Mouse (Mus musculus): ENCODE results near the gene Oas2.

DNA sequence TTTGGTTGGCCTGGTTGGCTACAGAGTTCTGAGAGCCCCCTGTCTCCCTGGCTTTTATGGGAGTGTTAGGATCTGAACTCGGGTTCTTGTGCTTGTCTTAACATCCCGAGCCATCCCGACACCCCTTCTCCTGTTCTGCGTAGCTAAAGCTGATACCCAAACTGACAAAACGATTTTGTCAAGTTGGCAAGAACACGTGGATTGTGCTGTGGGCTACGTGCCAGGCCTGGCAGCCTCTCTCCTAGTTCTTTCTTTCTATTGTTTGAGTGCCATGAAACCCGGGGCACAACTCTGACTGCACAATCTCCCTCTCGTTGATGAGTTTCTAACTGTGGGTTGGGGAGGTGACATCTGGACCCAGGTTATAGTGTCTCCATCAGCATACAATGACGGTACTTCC lies 20.3 kb downstream of the Oas2 start:
- TF ChIP-seq CTCF (IDR thresholded peaks at IDR 0.05), result no peak
- no peak for TF ChIP-seq EP300 (IDR thresholded peaks at IDR 0.05; ENCODE audit: insufficient read depth, low read depth, low read length)
- TF ChIP-seq POLR2A (IDR thresholded peaks at IDR 0.05; ENCODE audit: insufficient read depth, low read depth, low read length), result no peak
